Mouse (Mus musculus) hindbrain, embryonic 15.5 days (tissue): ENCODE measurements around the gene Ccdc85a. TPM values are rescaled to one million over a fixed set of nuclear protein-coding genes. Genes with fewer than 3 reads are reported as not detected.
"Not testable (repeated sequence)": the region's sequence is repeated elsewhere in the genome, so short reads cannot be mapped to it uniquely, and the experiment has no call there.

Source experiments
- ATAC-seq: fragments of 200-750 bp; cut with Nextera tagmentation; 2 replicates; pipeline ENCODE4 v1.8.0; 2017; ENCODE audit warnings: low read depth, moderate number of reproducible peaks, moderate TSS enrichment; ENCODE audit not compliant: low FRiP score
- H3K27ac ChIP-seq: fragments of 300-500 bp; sonication (generic); replicated peaks from 2 replicates; pipeline ENCODE4 v1.5.1; 2015; ENCODE audit warnings: mild to moderate bottlenecking, inconsistent platforms
- H3K27me3 ChIP-seq: fragments of 300-500 bp; sonication (generic); 2 replicates; pipeline ENCODE4 v1.6.1; 2015; ENCODE audit warnings: control low read depth, inconsistent platforms
- H3K36me3 ChIP-seq: fragments of 300-500 bp; sonication (generic); 2 replicates; pipeline ENCODE4 v1.6.1; 2015; ENCODE audit warnings: control low read depth, inconsistent platforms
- H3K4me1 ChIP-seq: fragments of 300-500 bp; sonication (generic); replicated peaks from 2 replicates; pipeline ENCODE4 v1.6.1; 2015; ENCODE audit warnings: control low read depth, inconsistent platforms
- H3K4me2 ChIP-seq: fragments of 300-500 bp; sonication (generic); 2 replicates; pipeline ENCODE4 v1.6.1; 2015; ENCODE audit warnings: moderate library complexity, mild to moderate bottlenecking, inconsistent platforms
- H3K4me3 ChIP-seq: fragments of 300-500 bp; sonication (generic); 2 replicates; pipeline ENCODE4 v1.5.1; 2015; ENCODE audit warnings: mild to moderate bottlenecking, inconsistent platforms
- H3K9ac ChIP-seq: fragments of 300-500 bp; sonication (generic); 2 replicates; pipeline ENCODE4 v1.6.1; 2015; ENCODE audit warnings: inconsistent platforms
- H3K9me3 ChIP-seq: fragments of 300-500 bp; sonication (generic); 2 replicates; pipeline ENCODE4 v1.6.1; 2016; ENCODE audit warnings: control low read depth, inconsistent platforms
- WGBS: fragments of 180-500 bp; shearing (Covaris S2); methylation state at CpG from one replicate; pipeline ENCODE4 v1.1.7; 2015; 5-methylcytosine and 5-hydroxymethylcytosine counted together
- polyA plus RNA-seq: library from polyadenylated mRNA; unstranded; fragments of >200 nt; fragmentation: Nextera tagmentation; extraction: Ambion mirVana; gene quantifications from 2 replicates; pipeline ENCODE4 v1.2.1, GENCODE M21; 2015

The Ccdc85a gene
- polyA plus RNA-seq, 1 experiment from 2014 or later: 48.2 TPM

DNA sequence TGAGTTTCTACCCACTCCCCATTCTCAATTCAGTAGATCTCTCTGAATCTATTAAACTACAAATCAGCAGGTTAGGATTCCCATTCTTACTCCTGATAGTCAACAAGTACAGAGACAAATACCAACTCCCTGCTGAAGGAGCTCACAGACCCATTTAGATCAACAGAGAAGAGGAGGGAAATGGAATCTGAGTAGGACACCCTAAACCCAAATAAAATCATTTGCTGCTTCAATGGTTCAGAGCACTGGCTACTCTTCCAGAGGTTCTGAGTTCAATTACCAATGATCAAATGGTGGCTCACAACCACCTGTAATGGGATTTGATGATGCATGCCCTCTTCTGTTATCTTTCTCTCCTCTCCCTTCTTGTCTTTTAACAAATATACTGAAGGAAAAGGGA is 82.9 kb downstream of the Ccdc85a start:
- no peak overlapping the region for H3K4me2 ChIP-seq
- no peaks in the 10 kb centered on the region for H3K36me3 ChIP-seq
- H3K9ac ChIP-seq: no peak overlapping the region
- no peak for ATAC-seq
- no peaks in the 10 kb centered on the region for H3K4me1 ChIP-seq
- no peaks in the 10 kb centered on the region for H3K9me3 ChIP-seq
- H3K27me3 ChIP-seq: no peaks in the 10 kb centered on the region
- H3K4me3 ChIP-seq: no peak overlapping the region
- no peak overlapping the region for H3K27ac ChIP-seq

DNA sequence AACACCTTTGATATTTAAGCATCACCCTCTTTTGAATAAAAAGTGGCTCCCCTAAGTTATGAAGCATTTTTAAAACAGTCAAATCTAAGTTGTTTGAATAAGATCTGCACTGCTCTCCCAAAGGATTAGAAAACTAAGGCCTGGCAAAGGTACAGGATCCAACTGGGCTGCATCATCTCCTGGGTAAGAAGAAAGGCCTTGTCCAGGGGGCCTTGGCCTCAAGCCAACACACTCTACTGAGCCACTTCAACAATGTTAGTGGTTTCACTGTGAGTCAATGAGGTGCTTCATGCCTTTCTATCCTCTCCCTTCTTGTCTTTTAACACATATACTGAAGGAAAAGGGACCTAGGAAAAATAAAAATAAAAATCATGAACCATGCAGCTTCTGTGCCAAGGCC is 87.1 kb downstream of the Ccdc85a start:
- no peak overlapping the region for H3K9ac ChIP-seq
- H3K4me2 ChIP-seq: no peak overlapping the region
- H3K4me1 ChIP-seq: no peaks in the 10 kb centered on the region
- no peak overlapping the region for H3K27ac ChIP-seq
- no peaks in the 10 kb centered on the region for H3K36me3 ChIP-seq
- no peaks in the 10 kb centered on the region for H3K27me3 ChIP-seq
- H3K9me3 ChIP-seq: no peaks in the 10 kb centered on the region
- H3K4me3 ChIP-seq: no peak overlapping the region
- ATAC-seq: no peak

DNA sequence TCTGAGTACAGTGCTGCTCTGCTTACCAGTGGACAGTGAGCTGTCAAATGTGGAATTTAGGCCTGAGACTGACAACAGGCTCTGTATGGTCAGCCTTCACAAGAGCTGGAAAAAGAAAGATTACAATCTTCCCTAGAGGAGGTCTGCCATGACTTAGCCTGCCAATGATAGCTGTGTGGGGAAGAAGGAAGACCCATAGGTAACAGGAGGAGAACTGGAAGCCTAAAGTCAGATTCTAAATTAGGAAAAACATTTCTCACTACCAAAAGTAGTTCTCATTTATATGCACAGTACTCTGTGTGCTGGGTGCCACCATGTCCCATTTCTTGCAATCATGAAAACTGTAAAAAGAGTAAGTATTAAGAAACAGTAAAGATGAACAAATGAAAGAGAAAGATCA is 90.8 kb downstream of the Ccdc85a start:
- Histone ChIP-seq H3K27me3 (no peaks in the 10 kb centered on the region), H3K36me3 (no peaks in the 10 kb centered on the region), H3K9me3 (no peaks in the 10 kb centered on the region), H3K9ac (no peak overlapping the region), H3K27ac (no peak overlapping the region), H3K4me2 (no peak overlapping the region), H3K4me3 (no peak overlapping the region), H3K4me1 (no peaks in the 10 kb centered on the region)
- no peak for ATAC-seq

DNA sequence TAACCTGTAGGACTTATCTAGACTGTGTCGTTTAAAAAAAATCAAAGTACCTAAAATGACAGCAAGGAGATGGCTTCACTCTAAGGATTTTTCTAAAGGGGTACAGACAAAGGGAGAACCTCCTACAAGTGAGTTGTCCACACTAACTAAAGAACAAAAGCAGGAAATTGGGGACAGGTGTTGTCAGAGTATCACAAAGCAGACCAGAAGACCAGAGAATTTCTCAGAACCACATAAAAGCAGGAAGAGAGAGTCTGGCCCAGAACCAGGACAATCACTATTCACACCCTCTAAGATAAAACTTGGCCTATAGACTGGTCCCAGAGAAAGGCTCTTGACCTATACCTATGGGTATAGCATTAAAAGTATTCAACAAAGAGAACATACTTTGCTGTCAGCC is 92.8 kb downstream of the Ccdc85a start:
- Histone ChIP-seq H3K27me3 (no peaks in the 10 kb centered on the region), H3K4me2 (no peak overlapping the region), H3K9ac (no peak overlapping the region), H3K4me3 (no peak overlapping the region), H3K4me1 (no peaks in the 10 kb centered on the region), H3K27ac (no peak overlapping the region), H3K36me3 (no peaks in the 10 kb centered on the region), H3K9me3 (no peaks in the 10 kb centered on the region)
- no peak for ATAC-seq
- WGBS: 90% methylated on average over 1 of the region's 1 CpGs

DNA sequence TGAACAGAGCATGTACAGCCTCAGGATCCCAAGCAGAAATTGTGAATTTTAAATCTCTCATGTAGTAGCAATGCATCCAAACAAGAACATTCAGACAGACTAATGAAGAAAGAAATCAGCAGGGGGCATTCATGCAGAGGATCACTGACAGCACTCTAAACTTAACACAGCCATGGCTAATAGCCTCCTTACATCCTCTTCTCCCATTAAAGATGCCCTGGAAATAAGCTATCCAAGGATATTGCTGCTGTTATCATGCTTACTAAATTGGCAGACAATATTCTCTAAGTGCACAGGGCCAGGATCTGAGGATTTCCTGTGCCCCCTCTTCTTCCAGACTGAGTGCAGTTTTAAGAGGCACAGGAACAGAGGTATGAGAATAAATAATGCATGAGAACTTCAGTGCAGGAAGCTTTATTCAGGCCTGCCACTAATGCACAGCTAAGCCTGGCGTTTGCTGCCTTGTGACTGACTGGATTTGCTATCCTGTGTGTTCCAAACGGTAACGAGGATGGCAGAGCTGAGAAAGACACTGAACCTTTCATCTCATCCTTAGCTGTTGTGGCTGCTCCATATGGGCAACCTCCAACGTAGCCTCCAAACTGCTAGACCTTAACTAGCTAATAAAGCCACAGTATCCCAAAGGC is 99.9 kb downstream of the Ccdc85a start:
- 31% methylated on average over 4 of the region's 4 CpGs for WGBS
- H3K9me3 ChIP-seq: no peaks in the 10 kb centered on the region
- no peaks in the 10 kb centered on the region for H3K36me3 ChIP-seq
- H3K4me3 ChIP-seq: no peak overlapping the region
- no peaks in the 10 kb centered on the region for H3K27me3 ChIP-seq
- ATAC-seq: peak; percentile 75
- H3K9ac ChIP-seq: no peak overlapping the region
- H3K4me1 ChIP-seq: peaks cover 10% of the 10 kb centered on the region
- no peak overlapping the region for H3K4me2 ChIP-seq
- H3K27ac ChIP-seq: peak overlapping the region; percentile 48

DNA sequence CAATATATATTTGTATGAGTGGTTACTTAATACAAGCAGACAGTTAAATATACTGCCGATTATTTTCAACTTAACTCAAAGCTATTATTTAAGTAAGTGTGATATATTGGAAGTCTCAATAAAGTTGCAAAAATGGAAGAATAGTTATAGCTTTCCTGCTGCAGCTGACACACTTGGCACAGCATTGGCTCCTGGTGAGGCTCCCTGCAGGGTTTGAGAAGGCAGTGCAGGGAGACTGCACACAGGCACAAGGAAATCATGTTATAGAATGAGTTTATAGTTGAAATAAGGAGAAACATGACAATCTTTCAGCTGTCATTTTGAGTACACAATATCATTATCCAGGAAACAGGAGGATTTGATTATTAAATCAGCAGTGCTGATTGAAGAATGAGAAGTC is 107.0 kb downstream of the Ccdc85a start:
- 90% methylated on average over 1 of the region's 1 CpGs for WGBS
- H3K9ac ChIP-seq: no peak overlapping the region
- H3K4me3 ChIP-seq: no peak overlapping the region
- H3K27ac ChIP-seq: no peak overlapping the region
- H3K4me1 ChIP-seq: no peaks in the 10 kb centered on the region
- H3K9me3 ChIP-seq: no peaks in the 10 kb centered on the region
- H3K27me3 ChIP-seq: no peaks in the 10 kb centered on the region
- no peaks in the 10 kb centered on the region for H3K36me3 ChIP-seq
- no peak for ATAC-seq
- H3K4me2 ChIP-seq: no peak overlapping the region

DNA sequence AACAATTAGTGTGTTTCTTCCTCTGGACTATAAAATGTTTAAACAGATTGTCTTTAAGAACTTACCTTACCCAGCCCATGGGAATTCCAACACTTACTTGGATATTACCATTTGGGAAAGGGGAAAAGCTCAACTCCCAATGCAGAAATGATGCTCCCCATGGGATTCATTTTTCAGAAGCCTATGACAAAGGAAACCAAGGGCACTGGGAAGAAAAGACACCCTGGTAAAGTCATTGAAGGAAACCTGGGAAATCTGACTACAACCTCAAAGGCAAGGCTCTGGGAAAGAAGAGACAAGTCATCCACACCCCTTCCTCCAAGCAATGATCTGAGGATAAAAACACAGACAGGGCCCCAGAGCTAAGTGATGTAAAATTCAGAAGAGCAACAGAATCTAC is 118.4 kb downstream of the Ccdc85a start:
- Histone ChIP-seq H3K4me3 (no peak overlapping the region), H3K4me2 (no peak overlapping the region), H3K9me3 (no peaks in the 10 kb centered on the region), H3K27me3 (no peaks in the 10 kb centered on the region), H3K9ac (no peak overlapping the region), H3K27ac (no peak overlapping the region), H3K36me3 (no peaks in the 10 kb centered on the region), H3K4me1 (no peaks in the 10 kb centered on the region)
- no peak for ATAC-seq

DNA sequence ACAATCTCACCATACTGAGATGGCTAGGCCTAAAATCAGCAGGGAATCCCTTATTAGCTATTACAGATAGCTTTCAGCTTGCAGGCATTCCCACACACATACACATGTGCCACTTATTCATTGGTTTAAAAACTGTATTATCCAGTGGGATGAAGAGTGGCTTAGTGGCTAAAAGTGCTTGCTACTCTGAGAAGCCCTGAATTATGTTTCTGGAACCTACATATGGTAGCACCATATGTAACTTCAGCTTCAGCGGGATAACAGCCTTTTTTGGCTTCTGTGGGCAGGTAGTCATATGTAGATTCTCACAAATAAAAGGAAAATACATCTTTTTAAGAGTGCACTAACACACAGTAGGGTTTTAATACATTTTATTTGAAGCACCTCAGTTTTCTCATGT is 119.2 kb downstream of the Ccdc85a start:
- Histone ChIP-seq H3K9ac (no peak overlapping the region), H3K9me3 (no peaks in the 10 kb centered on the region), H3K27me3 (no peaks in the 10 kb centered on the region), H3K4me3 (no peak overlapping the region), H3K36me3 (no peaks in the 10 kb centered on the region), H3K27ac (no peak overlapping the region), H3K4me1 (no peaks in the 10 kb centered on the region), H3K4me2 (no peak overlapping the region)
- 87% methylated on average over 1 of the region's 1 CpGs for WGBS
- ATAC-seq: no peak

DNA sequence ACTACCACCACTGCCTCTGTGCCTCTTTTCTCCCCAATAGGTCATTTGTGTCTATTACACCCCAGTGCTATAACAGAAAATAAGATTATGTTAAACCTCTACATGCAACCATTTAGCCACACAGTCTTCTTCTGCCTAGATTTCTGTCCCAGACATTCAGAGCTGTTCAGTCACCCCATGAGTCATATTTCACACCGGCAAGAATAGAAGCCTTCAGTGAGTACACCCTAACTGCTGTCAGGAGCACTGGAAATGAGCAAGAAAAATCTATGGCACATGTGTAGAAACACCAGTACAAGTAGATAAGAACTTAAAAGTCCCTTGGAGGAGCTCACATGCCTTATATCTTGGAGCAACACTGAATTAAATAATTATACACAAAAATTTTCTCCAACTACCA is 125.0 kb downstream of the Ccdc85a start:
- no peak for ATAC-seq
- H3K9ac ChIP-seq: no peak overlapping the region
- H3K27me3 ChIP-seq: no peaks in the 10 kb centered on the region
- H3K4me2 ChIP-seq: no peak overlapping the region
- H3K27ac ChIP-seq: no peak overlapping the region
- no peak overlapping the region for H3K4me3 ChIP-seq
- H3K4me1 ChIP-seq: no peaks in the 10 kb centered on the region
- 94% methylated on average over 1 of the region's 1 CpGs for WGBS
- H3K36me3 ChIP-seq: no peaks in the 10 kb centered on the region
- no peaks in the 10 kb centered on the region for H3K9me3 ChIP-seq

DNA sequence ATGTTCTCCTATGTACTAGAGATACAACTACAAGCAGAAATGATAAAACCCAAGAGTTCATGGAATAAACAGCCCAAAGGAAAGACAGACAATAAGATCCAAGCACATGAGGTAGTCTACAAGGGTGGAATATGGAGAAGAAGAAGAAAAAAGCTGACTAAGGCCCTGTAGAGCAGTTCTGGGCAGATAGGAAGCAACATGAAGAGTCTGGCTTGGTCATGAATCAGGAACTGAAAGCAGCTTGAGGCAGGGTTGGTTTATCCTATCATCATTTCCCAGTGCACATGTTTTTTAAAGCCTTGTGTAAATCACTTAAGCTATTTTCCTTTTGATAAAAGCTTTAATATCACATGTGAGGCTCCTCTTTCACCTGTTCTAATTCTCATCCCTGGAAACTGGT is 144.2 kb downstream of the Ccdc85a start:
- ATAC-seq: no peak
- no peak overlapping the region for H3K4me2 ChIP-seq
- no peak overlapping the region for H3K27ac ChIP-seq
- H3K4me1 ChIP-seq: no peaks in the 10 kb centered on the region
- H3K9ac ChIP-seq: no peak overlapping the region
- H3K36me3 ChIP-seq: no peaks in the 10 kb centered on the region
- no peaks in the 10 kb centered on the region for H3K27me3 ChIP-seq
- no peak overlapping the region for H3K4me3 ChIP-seq
- no peaks in the 10 kb centered on the region for H3K9me3 ChIP-seq

DNA sequence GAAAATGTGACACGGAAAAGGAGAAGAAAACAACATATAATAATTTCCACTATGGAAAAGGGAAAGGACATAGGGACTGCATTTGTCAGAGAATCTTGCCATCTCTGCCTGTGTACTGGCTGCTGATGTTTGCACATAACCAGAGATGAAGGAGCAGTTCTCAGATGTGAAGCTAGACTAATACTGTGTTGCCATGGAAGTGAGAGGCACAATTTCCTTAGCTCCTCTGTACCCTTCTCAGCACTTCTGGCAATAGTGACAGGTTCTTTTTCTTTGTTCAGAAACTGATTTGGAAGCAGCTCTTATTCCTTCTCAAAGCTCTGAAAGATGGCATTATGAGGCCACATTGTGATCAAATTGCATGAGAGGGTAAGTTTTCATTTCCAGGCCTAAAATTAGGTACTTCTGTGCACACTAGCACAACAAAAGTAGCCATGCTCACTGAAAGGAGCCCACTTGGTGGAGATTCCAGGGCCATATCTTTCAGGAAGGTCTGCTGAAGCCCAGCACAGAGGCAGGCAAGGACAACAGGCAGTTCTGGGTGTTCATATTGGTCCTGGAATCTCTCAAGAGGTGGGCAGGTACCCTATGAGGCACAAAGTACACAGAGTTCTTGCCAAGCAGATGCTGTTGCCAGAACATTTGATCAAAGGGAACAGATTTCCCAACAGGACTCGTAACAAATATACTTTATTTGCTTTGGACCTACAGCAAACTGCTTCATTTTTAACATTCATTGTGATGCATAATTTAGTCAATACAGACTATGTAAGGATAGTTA is 161.5 kb downstream of the Ccdc85a start:
- 86% methylated on average over 2 of the region's 2 CpGs for WGBS
- Histone ChIP-seq H3K4me1 (no peaks in the 10 kb centered on the region), H3K27me3 (no peaks in the 10 kb centered on the region), H3K9me3 (no peaks in the 10 kb centered on the region), H3K4me2 (no peak overlapping the region), H3K4me3 (no peak overlapping the region), H3K36me3 (no peaks in the 10 kb centered on the region), H3K27ac (no peak overlapping the region), H3K9ac (no peak overlapping the region)
- no peak for ATAC-seq

DNA sequence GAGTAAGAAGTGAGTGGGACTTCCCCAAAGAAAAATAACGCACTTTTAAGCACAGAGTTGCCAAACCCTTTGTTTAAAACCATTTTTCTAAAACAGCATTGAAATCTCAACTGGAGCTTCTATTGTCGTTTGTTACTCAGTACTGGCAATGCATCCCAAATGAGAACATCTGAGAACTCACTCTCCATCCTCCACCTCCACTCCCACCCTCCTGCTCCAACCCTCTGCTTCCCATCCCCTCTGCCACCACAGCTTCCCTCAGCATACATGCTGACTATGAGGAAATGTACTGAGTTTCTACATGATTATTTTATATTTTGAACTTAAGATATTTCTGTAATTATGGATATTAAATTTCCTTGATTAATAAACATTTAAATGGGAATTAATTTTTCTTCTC is 168.3 kb downstream of the Ccdc85a start:
- Histone ChIP-seq H3K4me3 (no peak overlapping the region), H3K4me2 (no peak overlapping the region), H3K9me3 (no peaks in the 10 kb centered on the region), H3K9ac (no peak overlapping the region), H3K27me3 (no peaks in the 10 kb centered on the region), H3K4me1 (no peaks in the 10 kb centered on the region), H3K27ac (no peak overlapping the region), H3K36me3 (no peaks in the 10 kb centered on the region)
- ATAC-seq: no peak
- WGBS: 66% methylated on average over 2 of the region's 2 CpGs

DNA sequence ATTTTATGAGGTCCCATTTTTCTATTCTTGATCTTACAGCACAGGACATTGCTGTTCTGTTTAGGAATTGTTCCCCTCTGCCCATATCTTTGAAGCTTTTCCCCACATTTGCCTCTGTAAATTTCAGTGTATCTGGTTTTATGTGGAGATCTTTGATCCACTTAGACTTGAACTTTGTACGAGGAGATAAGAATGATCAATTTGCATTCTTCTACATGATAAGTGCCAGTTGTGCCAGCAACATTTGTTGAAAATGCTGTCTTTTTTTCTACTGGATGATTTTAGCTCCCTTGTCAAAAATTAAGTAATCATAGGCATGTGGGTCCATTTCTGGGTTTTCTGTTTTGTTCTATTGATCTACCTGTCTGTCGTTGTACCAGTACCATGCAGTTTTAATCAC is 174.2 kb downstream of the Ccdc85a start:
- 93% methylated on average over 2 of the region's 2 CpGs for WGBS
- H3K4me2 ChIP-seq, H3K4me3 ChIP-seq, H3K4me1 ChIP-seq, H3K27me3 ChIP-seq, H3K36me3 ChIP-seq, ATAC-seq, H3K9me3 ChIP-seq, H3K27ac ChIP-seq, H3K9ac ChIP-seq: not testable (repeated sequence)
